Mouse (Mus musculus) monocyte, adult 5-6 weeks (primary cell): ENCODE data around the gene Prox1. TPM values are rescaled to one million over a fixed set of nuclear protein-coding genes. Genes with fewer than 3 reads are reported as not detected.

Experiments
- ATAC-seq: fragments of 153-309, 156-312 bp; replicated peaks from 2 replicates; pipeline ENCODE4 v1.8.0; 2017; ENCODE audit warnings: mild to moderate bottlenecking; ENCODE audit not compliant: low TSS enrichment, insufficient number of reproducible peaks, severe bottlenecking, poor library complexity, low FRiP score
- total RNA-seq: library from RNA; stranded (forward); fragments of 200-1000, 200-491, 200-594 nt; gene quantifications from 3 replicates; pipeline ENCODE4 v1.2.3, GENCODE M21; 2017

Prox1 gene
- total RNA-seq, 1 experiment from 2014 or later = not detected

DNA sequence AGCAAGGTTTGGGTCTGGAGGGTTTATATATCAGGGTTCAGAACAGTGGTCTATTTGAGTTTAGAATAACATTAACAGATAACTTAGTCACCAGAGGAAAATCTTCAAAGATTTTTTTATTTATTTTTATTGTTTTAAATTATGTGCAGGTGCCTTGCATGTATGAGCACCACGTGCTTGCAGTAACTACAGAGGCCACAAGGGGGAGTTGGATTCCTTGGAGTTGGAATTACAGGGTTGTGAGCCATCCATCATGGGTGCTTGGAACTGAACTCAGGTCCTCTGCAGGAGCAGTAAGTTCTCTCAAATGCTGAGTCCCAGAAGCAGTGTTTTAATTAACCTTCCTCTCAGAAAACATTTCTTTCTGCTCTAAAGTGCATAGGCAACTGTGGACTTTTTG, 54.5 kb downstream of the Prox1 start:
- ATAC-seq = no peak

DNA sequence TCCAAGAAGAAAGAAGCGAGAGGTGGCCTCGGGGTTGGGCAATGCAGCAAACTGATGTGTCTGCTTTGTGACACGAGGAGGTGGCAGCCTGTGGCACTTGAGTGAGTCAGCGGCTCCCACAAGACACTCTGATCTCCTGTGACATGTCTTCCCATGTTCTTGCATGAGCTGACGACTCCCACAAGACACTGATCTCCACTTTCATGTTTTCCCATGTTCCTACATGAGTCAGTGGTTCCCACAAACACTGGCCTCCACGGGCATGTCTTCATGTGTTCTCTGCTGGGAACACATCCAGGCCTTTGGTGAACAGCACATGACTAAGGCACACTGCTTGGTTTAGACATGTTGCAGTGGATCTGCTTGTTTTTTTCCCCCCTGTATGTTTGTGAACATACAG, 58.8 kb downstream of the Prox1 start:
- no peak for ATAC-seq

DNA sequence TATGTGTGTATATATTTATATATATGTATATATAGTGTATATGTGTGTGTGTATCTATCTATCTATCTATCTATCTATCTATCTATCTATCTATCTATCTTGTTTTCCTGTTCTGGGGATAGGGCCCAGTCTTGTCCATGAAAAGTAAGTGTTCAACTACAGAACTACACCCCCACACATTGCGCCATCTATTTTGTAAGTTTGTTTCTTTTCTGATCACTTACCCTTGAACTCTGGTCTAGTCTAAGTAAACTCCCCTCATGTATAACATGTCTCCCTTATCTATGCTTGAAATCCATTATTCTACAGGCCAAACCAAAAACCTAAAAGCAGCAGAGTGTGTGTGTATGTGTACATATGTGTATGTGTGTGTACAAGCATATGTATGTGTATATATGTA, 62.9 kb downstream of the Prox1 start:
- no peak for ATAC-seq

DNA sequence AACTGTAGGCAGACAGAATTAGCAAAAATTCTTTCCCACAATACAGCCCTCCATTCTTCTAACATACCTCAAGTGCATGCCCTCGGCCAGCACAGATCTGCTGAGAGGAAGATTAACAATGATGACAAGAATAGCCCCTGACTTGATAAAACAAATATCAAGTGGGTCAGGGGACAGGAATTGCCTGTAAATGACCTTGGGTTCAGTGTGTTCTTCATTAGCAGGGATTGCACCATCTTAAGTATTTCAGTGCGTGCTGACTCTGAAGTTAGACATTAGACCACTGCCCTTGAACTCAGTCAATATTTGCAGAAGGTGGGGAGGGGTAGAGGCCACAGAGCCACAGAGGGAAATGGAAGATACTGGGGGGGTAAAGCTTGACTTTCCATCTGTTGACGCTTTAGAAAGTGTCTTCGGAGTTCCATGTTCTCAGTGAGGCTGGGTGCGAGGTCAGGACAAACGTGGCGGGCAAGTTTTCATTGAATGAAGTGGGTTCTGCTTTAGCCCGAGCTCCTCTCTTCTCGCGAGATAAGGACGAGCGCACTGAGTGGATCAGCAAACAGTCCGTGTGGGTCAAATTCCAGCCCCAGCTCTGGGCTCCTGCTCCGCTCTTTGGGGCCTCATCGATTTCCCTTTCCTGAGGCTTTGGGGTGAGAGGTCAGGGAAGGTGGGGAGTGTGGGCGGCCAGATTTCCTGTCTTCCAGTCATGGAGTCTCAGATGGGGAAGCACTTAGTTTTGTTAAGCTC, 63.7 kb downstream of the Prox1 start:
- ATAC-seq = no peak

DNA sequence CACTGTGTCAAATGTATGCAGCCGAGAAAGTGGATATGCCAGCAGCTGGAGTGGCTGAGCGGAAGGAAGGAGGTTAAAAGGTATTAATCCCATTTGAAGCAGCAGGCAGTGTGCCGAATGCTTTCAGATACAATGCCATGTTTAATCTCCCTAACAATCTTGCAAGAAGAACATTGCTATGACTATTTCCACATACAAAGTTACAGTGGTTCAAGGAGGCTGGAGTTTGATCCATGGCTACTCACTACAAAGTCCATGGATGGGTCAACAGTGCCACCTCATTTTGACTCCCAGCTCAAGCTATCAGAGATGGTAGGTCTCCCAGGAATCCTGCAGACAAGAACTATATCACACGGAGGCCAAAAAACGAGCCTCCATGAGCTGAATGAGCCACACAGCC, 64.5 kb downstream of the Prox1 start:
- ATAC-seq = no peak

DNA sequence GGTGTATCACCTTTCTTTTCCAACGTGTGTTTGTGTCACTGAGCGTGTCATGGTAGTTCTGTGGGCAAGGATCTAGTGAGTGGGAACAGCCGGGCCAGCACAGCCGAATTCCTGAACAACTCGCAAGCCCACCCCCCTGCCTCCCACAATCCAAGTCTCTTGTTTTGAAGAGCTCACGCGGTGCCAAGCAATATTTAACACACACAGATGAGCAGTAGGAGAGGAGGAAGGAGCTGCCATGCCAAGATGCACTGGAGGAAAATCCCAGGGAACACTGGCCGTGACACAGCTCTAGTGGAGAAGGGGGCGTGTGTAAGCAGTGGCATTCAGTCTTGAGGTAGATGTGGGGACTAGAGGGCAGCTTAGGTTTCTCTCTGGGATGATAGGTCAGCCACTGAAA, 77.2 kb downstream of the Prox1 start:
- ATAC-seq = no peak

DNA sequence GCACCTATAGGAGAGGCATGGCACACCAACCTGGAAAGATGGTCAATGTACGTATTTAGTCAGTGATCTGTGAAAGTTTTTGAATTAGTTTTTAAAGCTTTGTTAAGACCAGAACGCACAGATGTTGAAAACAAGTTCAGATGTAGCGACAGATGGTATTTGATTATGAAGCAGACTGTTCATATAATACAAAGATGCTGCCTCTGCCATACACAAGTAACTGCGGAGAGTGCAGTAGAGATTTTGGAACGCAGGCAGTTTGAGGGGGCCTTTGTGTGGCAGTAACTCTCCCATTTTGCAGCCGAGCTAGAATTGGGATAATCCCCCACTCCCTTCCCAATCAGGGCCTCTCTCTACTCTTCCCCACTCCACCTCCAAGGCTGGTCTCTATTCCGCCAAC, 78.4 kb downstream of the Prox1 start:
- no peak for ATAC-seq

DNA sequence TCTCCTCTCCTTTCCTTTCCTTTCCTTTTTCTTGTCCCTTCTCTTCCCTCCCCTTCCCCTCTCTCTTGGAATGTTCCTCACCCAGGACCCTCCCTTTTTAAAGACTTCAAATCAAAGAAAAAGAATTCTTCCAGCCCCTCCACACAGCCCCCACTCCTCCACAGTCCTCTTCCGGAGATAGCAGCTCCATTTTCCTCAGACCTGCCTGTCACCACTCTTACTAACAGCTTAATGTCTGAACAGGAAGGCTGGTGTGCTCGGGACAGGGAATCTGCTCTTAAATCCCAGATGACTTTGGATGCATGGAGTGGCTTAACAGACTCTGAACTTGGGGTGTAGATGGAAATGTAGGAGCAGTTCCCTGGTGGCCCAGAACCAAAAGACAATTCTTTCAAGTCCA, 81.6 kb downstream of the Prox1 start:
- no peak for ATAC-seq

DNA sequence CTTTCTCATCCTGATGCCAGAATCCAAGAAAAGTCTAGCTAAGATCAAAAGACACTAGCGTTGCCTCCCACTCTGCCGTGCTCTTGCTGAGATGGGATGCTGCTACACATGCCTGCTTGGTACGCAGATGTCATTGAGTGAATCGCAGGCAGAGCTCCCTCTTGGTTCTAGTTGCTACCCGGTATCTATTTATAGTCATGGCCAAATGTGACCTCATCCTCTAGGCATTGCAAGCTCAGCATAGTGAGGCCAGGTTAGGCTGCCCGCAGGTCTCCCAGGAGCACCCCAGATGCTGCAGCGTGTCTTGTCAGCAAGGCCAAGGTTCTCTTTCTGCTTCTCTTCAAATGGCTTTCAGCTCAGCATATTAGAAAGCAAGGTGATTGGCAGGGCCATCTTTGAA, 84.8 kb downstream of the Prox1 start:
- ATAC-seq = no peak

DNA sequence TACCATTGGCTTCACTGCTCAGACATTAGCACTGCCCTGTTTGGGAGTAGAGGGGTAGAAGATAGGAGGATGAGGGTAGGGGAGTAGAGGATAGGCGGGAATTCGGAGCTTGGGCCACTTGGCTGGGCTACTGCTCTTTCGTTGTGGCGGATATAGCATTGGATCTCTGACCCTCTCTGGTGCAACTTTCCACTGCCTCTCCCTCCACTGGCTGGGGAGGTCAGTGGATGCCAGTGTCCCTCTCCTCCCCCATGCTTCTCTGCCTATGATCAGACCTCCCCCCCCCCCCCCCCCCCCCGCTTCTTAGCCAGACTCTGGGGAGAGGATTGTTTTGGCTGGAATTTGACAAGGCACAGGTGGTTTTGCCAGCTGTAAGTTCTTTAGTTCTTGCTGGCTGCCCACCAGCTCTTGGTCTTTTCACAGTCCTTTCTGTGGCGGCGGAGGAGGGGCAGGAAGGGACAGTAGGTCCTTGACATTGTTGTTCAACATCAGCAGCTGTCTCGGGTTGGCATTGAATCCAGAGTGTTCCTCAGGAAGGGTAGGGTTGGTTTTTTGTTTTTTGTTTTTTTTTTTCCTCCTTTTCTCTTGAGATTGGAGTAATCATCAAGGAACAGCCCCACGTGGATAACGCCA, 90.8 kb downstream of the Prox1 start:
- ATAC-seq = no peak

DNA sequence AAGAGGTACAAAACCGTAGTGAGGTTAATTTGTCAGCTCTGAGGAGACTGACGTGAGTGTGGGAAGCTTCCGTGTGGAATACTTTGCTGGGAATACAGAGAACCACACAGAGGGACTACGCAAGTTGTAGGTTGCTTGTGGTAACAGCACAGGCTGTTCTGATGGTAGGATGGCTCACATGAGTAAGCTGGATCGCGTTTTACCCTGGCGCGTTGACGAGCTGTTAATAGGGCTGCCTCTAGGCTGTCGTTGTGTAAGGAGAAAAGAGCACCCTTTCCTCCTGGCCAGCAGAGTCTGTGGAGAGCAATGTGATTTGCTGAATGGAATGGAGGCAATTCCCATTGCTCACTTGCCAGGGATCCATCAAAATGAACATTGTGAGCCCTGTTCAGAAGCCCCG, 93.9 kb downstream of the Prox1 start:
- ATAC-seq = no peak

Other genes with a start within 250 kb of the Prox1 start
- gene Smyd2, start 248.4 kb downstream of the Prox1 start, total RNA-seq = 0.76 to 3.5 TPM (median 0.96 TPM) in 3 replicates